Mouse (Mus musculus) hematopoietic stem cell, adult 5-6 weeks (primary cell): ENCODE data around the gene Tmcc2. TPM values are rescaled to one million over a fixed set of nuclear protein-coding genes. Genes with fewer than 3 reads are reported as not detected.

Source experiments
- ATAC-seq, 2 experiments: fragments of 125-278 bp in 1 of 2; replicated peaks in 1 of 2; 2 replicates each; pipeline ENCODE4 v1.8.0; 2016 to 2017; ENCODE audit warnings: inconsistent platforms in 2 of 2, mild to moderate bottlenecking in 2 of 2, moderate number of reproducible peaks in 2 of 2, low read depth in 1 of 2, moderate TSS enrichment in 1 of 2; ENCODE audit not compliant: low FRiP score in 2 of 2, poor library complexity in 2 of 2, severe bottlenecking in 2 of 2, insufficient read depth in 1 of 2, low TSS enrichment in 1 of 2
- total RNA-seq: library from RNA; stranded (forward); fragments of 172-1452, 232-1000 nt; gene quantifications from 2 replicates; pipeline ENCODE4 v1.2.3, GENCODE M21; 2017

Tmcc2 gene
- total RNA-seq, 1 experiment from 2014 or later: 10.1 TPM

DNA sequence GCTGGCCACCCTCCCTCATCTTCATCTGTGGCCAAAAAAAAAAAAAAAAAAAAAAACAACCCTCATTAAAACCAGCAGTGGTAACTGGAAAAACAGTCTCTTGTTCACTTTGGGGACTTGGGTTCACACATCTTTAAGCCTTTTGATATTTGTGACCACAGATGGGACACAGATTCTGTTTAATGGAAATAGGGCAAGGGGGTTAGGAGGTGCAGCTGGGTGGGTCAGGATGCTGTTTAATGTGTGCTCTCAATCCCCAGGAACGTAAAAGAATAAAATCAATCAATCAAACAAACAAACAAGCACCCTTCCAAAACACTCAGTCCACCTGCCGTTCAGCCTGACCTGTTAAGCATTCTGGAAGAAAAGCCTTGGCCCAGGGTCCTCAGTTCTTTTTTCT is 57.9 kb downstream of the Tmcc2 start:
- no peak for ATAC-seq

DNA sequence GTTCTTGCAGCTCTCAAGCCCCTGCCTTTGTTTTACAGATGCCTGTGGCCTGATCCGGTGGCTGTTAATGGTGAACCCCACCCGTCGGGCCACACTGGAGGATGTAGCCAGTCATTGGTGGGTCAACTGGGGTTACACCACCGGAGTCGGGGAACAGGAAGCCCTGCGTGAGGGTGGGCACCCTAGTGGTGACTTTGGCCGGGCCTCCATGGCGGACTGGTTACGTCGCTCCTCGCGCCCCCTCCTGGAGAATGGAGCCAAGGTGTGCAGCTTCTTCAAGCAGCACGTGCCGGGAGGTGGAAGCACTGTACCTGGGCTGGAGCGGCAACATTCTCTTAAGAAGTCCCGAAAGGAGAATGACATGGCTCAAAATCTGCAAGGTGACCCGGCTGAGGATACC is 59.8 kb downstream of the Tmcc2 start:
- ATAC-seq: no peak

GRCm38 (mm10) chr1:132330397-132330796 is 60.7 kb downstream of the Tmcc2 start:
- ATAC-seq: no peak

DNA sequence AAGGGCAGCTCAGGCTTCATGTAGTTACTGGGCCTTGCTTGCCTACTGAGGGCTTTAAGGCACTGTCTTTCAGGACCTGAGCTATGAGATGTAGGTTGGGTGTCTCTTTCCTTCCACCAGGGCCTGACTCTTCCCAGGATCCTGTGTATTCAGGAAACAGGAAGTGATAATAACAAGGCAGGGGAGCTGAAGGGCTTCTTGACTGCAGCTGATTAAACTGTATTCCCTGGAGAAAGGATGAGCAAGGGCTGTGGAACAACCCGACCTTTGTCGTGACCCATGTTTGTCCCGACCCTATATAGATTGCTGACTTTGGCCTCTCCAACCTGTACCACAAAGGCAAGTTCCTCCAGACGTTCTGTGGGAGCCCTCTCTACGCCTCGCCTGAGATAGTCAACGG is 61.4 kb downstream of the Tmcc2 start:
- ATAC-seq: no peak

GRCm38 (mm10) chr1:132328565-132328964 is 62.5 kb downstream of the Tmcc2 start:
- ATAC-seq: no peak

GRCm38 (mm10) chr1:132327477-132327876 is 63.6 kb downstream of the Tmcc2 start:
- ATAC-seq: no peak

DNA sequence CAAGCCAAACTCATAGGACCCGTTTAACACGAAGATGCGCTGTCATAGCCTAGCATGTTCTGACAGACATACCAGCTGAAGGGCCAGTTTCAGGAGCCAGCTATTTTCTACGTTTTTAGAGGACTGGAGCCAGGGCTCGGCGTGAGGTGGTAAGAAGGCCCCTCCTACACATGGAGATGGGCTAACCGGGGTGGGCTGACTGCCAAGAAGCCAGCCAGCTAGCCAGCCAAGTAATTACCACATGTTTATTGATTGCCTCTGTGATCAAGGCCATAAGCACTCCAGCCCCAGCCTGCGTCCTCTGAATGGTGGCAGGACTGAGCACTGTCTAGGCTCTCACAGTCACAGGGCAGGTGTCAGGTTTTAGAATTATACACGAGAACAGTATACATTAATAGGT is 64.3 kb downstream of the Tmcc2 start:
- no peak for ATAC-seq

GRCm38 (mm10) chr1:132322711-132323542 is 68.2 kb downstream of the Tmcc2 start:
- no peak for ATAC-seq

GRCm38 (mm10) chr1:132321821-132322580 is 69.1 kb downstream of the Tmcc2 start:
- no peak for ATAC-seq

GRCm38 (mm10) chr1:132319242-132319641 is 71.8 kb downstream of the Tmcc2 start:
- ATAC-seq: peak; percentile 37 to 55; a peak in 3 of 4 replicates

DNA sequence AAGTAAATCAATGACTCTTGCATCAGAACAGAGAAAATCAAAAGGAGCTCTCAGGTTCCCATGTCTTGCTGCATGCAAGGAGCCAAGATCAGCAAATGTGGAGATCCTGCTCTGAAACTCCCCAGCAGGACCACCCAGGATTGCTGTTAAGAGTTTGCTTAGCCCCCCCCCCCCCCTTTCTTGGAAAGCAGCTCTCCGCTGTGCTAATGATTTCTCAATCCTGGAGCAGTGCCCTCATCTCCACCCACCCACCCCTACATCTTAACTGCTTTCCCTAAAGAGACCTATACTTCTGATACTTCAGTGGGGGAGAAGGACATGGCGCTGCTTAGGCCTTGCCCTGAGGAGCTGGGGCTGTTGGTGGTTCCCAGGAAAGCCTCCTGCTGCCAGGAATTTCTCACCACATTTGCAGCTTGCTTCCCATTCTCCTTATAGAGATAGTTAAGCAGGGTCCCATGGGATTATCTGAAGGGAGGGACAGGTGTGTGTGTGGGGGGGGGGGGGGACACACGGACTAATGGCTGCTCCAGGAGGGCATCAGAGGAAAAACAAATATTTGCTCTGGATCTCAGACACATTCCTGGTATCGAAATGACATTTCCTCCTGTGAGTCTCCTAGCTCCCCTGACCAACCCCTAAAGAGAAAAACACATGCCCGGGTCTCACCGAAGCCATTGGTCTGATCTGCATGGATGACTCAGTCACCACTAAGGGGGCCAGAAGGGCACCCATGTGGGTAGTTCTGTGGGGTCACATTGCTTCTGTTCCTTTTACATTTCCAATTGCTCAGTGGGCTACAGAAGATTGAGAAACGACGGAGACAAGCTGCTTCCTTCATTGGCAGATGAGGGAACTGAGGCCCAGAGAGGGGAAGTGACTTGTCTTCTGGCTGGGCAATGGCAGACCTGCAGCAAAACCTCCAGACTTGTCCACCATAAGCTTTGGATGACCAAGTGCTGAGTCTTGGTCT is 72.9 kb downstream of the Tmcc2 start:
- peak in 1 of 2 experiments; percentile 22; a peak in 1 of 4 replicates for ATAC-seq

- peak in 1 of 2 experiments; percentile 24; a peak in 1 of 4 replicates for ATAC-seq
These were observed 73.7 kb downstream of the Tmcc2 start for GRCm38 (mm10) chr1:132317413-132317812.

GRCm38 (mm10) chr1:132316625-132316994 is 74.5 kb downstream of the Tmcc2 start:
- ATAC-seq: no peak

GRCm38 (mm10) chr1:132315889-132316624 is 75.0 kb downstream of the Tmcc2 start, which contains the start of gene Nuak2:
TSS of gene Nuak2 (plus strand) at chr1:132316126.
- ATAC-seq: peak; percentile 71 to 75

GRCm38 (mm10) chr1:132312703-132313102 is 78.4 kb downstream of the Tmcc2 start:
- ATAC-seq: peak; percentile 23 to 33; a peak in 2 of 4 replicates

DNA sequence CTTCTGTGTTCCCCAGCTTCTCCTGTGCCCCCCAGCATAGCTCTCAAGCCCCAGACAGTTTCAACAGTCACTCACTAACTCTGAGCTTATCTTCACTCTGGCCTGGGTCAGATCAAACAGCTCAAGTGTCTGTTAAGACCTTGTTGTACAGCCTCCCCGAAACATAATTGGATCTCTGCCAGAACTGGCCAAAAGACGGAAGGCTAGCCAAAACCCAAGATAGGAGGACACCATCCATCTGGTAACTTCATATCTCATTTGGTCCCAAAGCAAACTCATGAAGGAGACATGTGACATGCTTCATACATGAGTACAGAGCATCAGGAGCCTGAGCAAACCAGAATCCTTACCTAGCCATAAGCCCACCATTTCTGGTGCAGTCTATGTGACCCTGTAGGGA is 79.0 kb downstream of the Tmcc2 start:
- ATAC-seq: no peak
